Mouse (Mus musculus) lung, postnatal 0 days (tissue): ENCODE results near the gene Rnf208. TPM values are rescaled to one million over a fixed set of nuclear protein-coding genes. Genes with fewer than 3 reads are reported as not detected.
A peak's percentile ranks its signal among the peaks of the same experiment; 100 is the strongest.

Experiments used
- ATAC-seq: fragments of 200-750 bp; cut with Nextera tagmentation; 2 replicates; pipeline ENCODE4 v1.8.0; 2017; ENCODE audit warnings: moderate library complexity
- DNase-seq: peaks from one replicate; pipeline ENCODE4 v3.0.0-alpha.2; 2016; ENCODE audit warnings: low spot score
- H3K27ac ChIP-seq: fragments of 300-500 bp; sonication (generic); 2 replicates; pipeline ENCODE4 v1.5.1; 2014; ENCODE audit warnings: antibody characterized with exemption, mild to moderate bottlenecking, low read length, mixed read lengths
- H3K27me3 ChIP-seq: fragments of 300-500 bp; sonication (generic); replicated peaks from 2 replicates; pipeline ENCODE4 v1.6.1; 2014; ENCODE audit warnings: low read length, mixed read lengths; ENCODE audit not compliant: insufficient read depth
- H3K36me3 ChIP-seq: fragments of 300-500 bp; sonication (generic); 2 replicates; pipeline ENCODE4 v1.6.1; 2014; ENCODE audit warnings: low read length, mixed read lengths; ENCODE audit not compliant: insufficient read depth
- H3K4me1 ChIP-seq: fragments of 300-500 bp; sonication (generic); 2 replicates; pipeline ENCODE4 v1.6.1; 2014; ENCODE audit warnings: antibody characterized with exemption, low read depth, low read length, mixed read lengths; ENCODE audit not compliant: insufficient read depth
- H3K4me2 ChIP-seq: fragments of 300-500 bp; sonication (generic); replicated peaks from 2 replicates; pipeline ENCODE4 v1.6.1; 2014; ENCODE audit warnings: low read depth, mild to moderate bottlenecking, low read length, moderate library complexity, mixed read lengths
- H3K4me3 ChIP-seq: fragments of 300-500 bp; sonication (generic); 2 replicates; pipeline ENCODE4 v1.5.1; 2014; ENCODE audit warnings: low read depth, low read length
- H3K9ac ChIP-seq: fragments of 300-500 bp; sonication (generic); replicated peaks from 2 replicates; pipeline ENCODE4 v1.6.1; 2014; ENCODE audit warnings: low read depth, mild to moderate bottlenecking
- H3K9me3 ChIP-seq: fragments of 300-500 bp; sonication (generic); 2 replicates; pipeline ENCODE4 v1.6.1; 2016; ENCODE audit warnings: low read length, mixed read lengths
- CTCF ChIP-seq: IDR thresholded peaks from 2 replicates; pipeline ENCODE4 v1.5.1; 2016; ENCODE audit warnings: antibody characterized with exemption, mild to moderate bottlenecking
- EP300 ChIP-seq: IDR thresholded peaks from 2 replicates; pipeline ENCODE4 v1.6.1; 2016; ENCODE audit warnings: antibody characterized with exemption, mild to moderate bottlenecking, control low read depth
- WGBS: fragments of 180-500 bp; shearing (Covaris S2); extraction: QIAGEN DNeasy Blood & Tissue Kit; methylation state at CpG from one replicate; pipeline ENCODE4 v1.1.7; 2014; 5-methylcytosine and 5-hydroxymethylcytosine counted together
- polyA plus RNA-seq: library from polyadenylated mRNA; unstranded; fragments of >200 nt; fragmentation: Nextera tagmentation; extraction: Ambion mirVana; gene quantifications from 2 replicates; pipeline ENCODE4 v1.2.1, GENCODE M21; 2015

Gene Rnf208
- polyA plus RNA-seq, 1 experiment from 2014 or later = 3.4 TPM

DNA sequence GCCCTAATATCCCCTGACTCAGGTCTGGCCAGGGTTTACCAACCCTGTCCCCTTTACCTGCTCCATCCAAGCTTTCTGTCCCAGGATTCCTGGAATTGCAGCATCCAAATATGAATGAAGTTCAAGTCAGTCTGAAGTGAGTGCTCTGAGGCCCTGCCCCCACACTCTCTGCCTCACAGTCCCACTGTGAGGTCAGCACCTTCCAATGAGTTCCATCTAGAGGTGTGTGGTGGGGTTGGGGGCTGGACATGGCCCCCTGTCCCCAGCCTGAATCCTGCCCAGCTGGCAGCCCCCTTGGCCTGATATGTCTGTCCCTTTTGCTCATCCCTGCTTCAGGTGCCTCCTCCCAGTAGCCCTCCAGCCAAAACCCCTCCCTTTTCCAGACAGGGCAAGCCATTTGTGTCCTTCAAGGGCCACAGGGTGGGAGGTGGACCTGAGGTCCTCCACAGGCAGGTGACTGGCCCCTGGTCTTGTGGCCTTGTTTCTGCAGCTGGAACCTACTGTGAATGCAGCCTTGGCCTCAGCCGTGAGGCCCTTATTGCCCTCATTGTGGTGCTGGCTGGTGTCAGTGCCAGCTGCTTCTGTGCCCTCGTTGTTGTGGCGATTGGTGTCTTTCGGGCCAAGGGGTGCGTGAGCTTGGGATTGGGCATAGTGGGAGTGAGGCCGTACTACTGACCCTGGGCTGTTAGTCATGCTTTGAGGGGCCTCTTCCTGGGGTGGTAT is 46.0 kb downstream of the Rnf208 start, which contains the start of gene Tmem210:
Tmem210 (plus strand) TSS at position 219 of the 723 bp plus-strand sequence.
- Histone ChIP-seq H3K9me3 (no peaks in the 10 kb centered on the region), H3K36me3 (peaks cover 22% of the 10 kb centered on the region; the same call in 1 of the 2 replicates), H3K27me3 (peaks cover 40% of the 10 kb centered on the region), H3K4me1 (peaks cover 25% of the 10 kb centered on the region), H3K4me2 (no peak within 1 kb of the TSS), H3K9ac (no peak within 1 kb of the TSS), H3K27ac (peak within 1 kb of the TSS; percentile 88), H3K4me3 (no peak within 1 kb of the TSS)
- WGBS = 80% methylated on average over 6 of the region's 6 CpGs
- no peak for TF ChIP-seq EP300
- TF ChIP-seq CTCF = no peak
- ATAC-seq (no peak), DNase-seq (no peak)

DNA sequence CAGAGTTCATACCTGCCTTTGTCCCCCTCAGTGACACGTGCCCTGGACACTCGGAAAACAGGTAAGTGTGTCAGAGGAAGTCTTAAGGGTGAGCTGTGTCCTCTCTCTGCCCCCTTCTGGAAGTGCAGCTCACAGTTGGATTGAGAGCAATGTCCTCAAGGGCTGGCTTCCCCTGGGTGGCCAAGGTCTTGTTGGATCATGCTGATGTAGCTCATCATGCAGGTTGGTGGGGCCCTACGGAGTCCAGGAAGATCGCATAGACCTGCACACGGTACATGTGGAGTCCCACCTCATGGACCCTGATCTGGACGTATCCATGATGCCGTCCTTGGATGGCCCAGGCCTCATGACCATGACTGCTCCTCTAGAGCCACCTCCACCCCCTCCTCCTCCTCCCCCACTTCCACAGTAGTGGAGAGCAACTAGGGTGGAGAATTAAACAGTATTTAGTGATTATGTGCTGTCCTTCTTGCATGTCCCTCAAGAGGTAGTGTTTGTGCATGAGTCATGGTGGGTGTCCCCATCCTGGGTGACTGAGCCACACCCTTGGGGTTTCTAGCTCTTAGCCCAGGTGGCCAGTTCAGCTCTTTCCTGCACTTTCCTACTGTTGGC is 46.8 kb downstream of the Rnf208 start:
- Histone ChIP-seq H3K4me2 (no peak overlapping the region), H3K9ac (no peak overlapping the region), H3K4me1 (peaks cover 25% of the 10 kb centered on the region), H3K36me3 (peaks cover 17% of the 10 kb centered on the region; the same call in 1 of the 2 replicates), H3K27ac (no peak overlapping the region), H3K4me3 (no peak overlapping the region), H3K9me3 (no peaks in the 10 kb centered on the region), H3K27me3 (peaks cover 40% of the 10 kb centered on the region)
- DNase-seq (no peak), ATAC-seq (no peak)
- no peak for TF ChIP-seq CTCF
- TF ChIP-seq EP300 = no peak
- 80% methylated on average over 7 of the region's 7 CpGs for WGBS

DNA sequence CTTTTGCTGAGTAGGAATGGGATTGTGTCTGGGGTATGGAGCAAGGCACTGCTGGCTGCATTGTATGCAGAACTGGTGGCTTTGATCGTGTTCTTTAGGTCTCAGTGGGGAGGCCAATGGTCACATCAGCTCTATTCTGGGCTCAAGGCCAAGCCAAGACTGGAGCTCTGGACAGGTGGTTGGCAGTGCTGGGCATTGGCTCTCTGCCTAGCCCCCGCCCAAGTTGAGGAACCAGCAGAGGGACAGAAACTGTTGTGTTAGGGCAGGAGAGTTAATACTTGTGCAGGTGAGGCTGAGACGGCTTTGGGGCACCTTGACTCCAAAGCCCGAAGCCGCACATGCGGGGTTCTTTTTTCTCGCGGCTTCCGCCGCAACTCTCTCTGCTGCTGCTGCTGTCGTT is 47.6 kb downstream of the Rnf208 start, which contains the start of gene Lrrc26:
Lrrc26 (plus strand) TSS at position 265 of the 400 bp plus-strand sequence.
- no peaks in the 10 kb centered on the region for H3K9me3 ChIP-seq
- WGBS = 8% methylated on average over 11 of the region's 11 CpGs
- H3K36me3 ChIP-seq = peaks cover 11% of the 10 kb centered on the region; the same call in 1 of the 2 replicates
- no peak for TF ChIP-seq EP300
- TF ChIP-seq CTCF = no peak
- DNase-seq (peak; percentile 34), ATAC-seq (no peak)
- H3K4me1 ChIP-seq = peaks cover 25% of the 10 kb centered on the region
- H3K27ac ChIP-seq = no peak within 1 kb of the TSS
- H3K9ac ChIP-seq = no peak within 1 kb of the TSS
- H3K27me3 ChIP-seq = peaks cover 40% of the 10 kb centered on the region
- H3K4me3 ChIP-seq = peak within 1 kb of the TSS; percentile 21
- H3K4me2 ChIP-seq = peak within 1 kb of the TSS; percentile 50

DNA sequence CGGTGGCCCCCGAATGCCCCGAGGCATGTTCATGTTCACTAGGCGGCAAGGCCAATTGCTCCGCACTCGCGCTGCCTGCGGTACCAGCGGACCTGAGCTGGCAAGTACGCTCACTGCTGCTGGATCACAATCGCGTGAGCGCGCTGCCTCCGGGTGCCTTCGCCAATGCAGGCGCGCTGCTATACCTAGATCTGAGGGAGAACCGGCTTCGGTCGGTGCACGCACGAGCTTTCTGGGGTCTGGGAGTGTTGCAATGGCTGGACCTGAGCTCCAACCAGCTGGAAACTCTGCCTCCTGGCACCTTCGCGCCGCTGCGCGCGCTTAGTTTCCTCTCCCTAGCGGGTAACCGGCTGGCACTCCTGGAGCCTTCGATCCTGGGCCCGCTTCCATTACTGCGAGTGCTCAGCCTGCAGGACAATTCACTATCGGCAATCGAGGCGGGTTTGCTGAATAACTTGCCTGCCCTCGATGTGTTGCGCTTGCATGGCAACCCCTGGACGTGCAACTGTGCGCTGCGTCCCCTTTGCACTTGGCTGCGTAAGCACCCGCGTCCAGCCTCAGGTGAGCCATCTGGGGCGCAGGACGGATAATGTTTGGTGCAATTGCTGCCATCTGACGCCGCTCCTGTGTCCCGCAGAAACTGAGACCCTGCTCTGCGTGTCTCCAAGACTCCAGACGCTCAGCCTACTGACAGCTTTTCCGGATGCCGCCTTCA is 48.2 kb downstream of the Rnf208 start:
- 2% methylated on average over 54 of the region's 54 CpGs for WGBS
- Histone ChIP-seq H3K9ac (no peak overlapping the region), H3K4me3 (peak overlapping the region; percentile 21), H3K27ac (no peak overlapping the region), H3K4me2 (peak overlapping the region; percentile 50), H3K27me3 (peaks cover 40% of the 10 kb centered on the region), H3K36me3 (0 out of 2 replicates have a peak, but pooled peaks cover 5% of the 10 kb centered on the region), H3K9me3 (no peaks in the 10 kb centered on the region), H3K4me1 (peaks cover 25% of the 10 kb centered on the region)
- DNase-seq = no peak
- ATAC-seq = no peak
- TF ChIP-seq CTCF (no peak), EP300 (no peak)

DNA sequence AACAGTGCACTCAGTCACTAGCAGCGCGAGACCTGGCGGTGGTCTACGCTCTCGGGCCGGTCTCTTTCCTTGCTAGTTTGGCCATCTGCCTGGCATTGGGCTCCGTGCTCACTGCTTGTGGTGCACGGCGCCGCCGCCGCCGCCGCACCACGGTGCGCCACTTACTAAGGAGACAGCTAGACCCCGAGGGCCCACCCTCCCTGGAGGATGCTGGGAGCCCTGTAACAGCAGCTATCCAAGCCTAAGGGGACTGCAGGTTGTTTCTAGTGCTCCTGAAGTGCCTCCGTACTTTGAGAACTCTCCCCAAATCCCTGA is 48.7 kb downstream of the Rnf208 start:
- H3K9me3 ChIP-seq = no peaks in the 10 kb centered on the region
- H3K27ac ChIP-seq = no peak overlapping the region
- H3K9ac ChIP-seq = no peak overlapping the region
- 8% methylated on average over 17 of the region's 18 CpGs for WGBS
- no peaks in the 10 kb centered on the region for H3K36me3 ChIP-seq
- peak overlapping the region; percentile 50 for H3K4me2 ChIP-seq
- peak overlapping the region; percentile 21 for H3K4me3 ChIP-seq
- TF ChIP-seq EP300 = no peak
- TF ChIP-seq CTCF = no peak
- peaks cover 25% of the 10 kb centered on the region for H3K4me1 ChIP-seq
- no peak for DNase-seq
- H3K27me3 ChIP-seq = peaks cover 40% of the 10 kb centered on the region
- no peak for ATAC-seq
